Mouse (Mus musculus) left cerebral cortex, postnatal 14 days (tissue): Measurements from ENCODE around the gene Tnp1. TPM values are rescaled to one million over a fixed set of nuclear protein-coding genes. Genes with fewer than 3 reads are reported as not detected.

Experiments
- DNase-seq, 2 experiments: peaks; one replicate each; pipeline ENCODE4 v3.0.0; 2021 to 2022; ENCODE audit warnings: low spot score in 2 of 2, mixed read lengths in 1 of 2
- intact Hi-C: fragments of 180-260 bp; cut with DNase I; formaldehyde crosslinking; loops from one replicate; pipeline ENCODE4 v1.15.1; 2025
- long read RNA-seq, 2 experiments: library from polyadenylated mRNA; stranded (forward); transcript quantifications; one replicate each; pipeline ENCODE4 v2.0.0; 2021
- total RNA-seq, 2 experiments: library from RNA; stranded (reverse); gene quantifications; 2 replicates each; pipeline ENCODE4 v1.2.3; 2021

Gene Tnp1
- not detected for total RNA-seq
- long read RNA-seq, experiment 1, result 0 reads
- long read RNA-seq, experiment 2, result 0 reads

- no peak for DNase-seq
- intact Hi-C loops, result no loop called here
Measured at GRCm38 (mm10) chr1:73015731-73016130, at the start of gene Tnp1. TSS of gene Tnp1 (minus strand) at chr1:73015909.

GRCm38 (mm10) chr1:73064336-73064735 is 48.6 kb upstream of the Tnp1 start:
- DNase-seq, result peak; percentile 22 to 60
- intact Hi-C loops, result no loop called here

- intact Hi-C loops, result no loop called here
- no peak for DNase-seq
Measured at GRCm38 (mm10) chr1:73061491-73062233, 46.0 kb upstream of the Tnp1 start.

GRCm38 (mm10) chr1:73060271-73060670 is 44.6 kb upstream of the Tnp1 start:
- intact Hi-C loops, result no loop called here
- DNase-seq, result no peak

GRCm38 (mm10) chr1:73056266-73057001 is 40.7 kb upstream of the Tnp1 start:
- intact Hi-C loops, result no loop called here
- no peak for DNase-seq

GRCm38 (mm10) chr1:73055820-73056219 is 40.1 kb upstream of the Tnp1 start:
- intact Hi-C loops, result no loop called here
- no peak for DNase-seq

- intact Hi-C loops, result no loop called here
- DNase-seq, result no peak
Measured at GRCm38 (mm10) chr1:73055206-73055605, 39.5 kb upstream of the Tnp1 start.

GRCm38 (mm10) chr1:73053545-73054326 is 38.0 kb upstream of the Tnp1 start:
- DNase-seq, result no peak
- intact Hi-C loops, result no loop called here

GRCm38 (mm10) chr1:73046896-73047672 is 31.4 kb upstream of the Tnp1 start:
- intact Hi-C loops, result no loop called here

GRCm38 (mm10) chr1:73045948-73046685 is 30.4 kb upstream of the Tnp1 start:
- intact Hi-C loops, result no loop called here
- no peak for DNase-seq

More at GRCm38 (mm10) chr1:73046896-73047672, 31.4 kb upstream of the Tnp1 start:
- no peak for DNase-seq

GRCm38 (mm10) chr1:73043671-73044070 is 28.0 kb upstream of the Tnp1 start:
- DNase-seq, result no peak
- intact Hi-C loops, result no loop called here

GRCm38 (mm10) chr1:73040691-73041425 is 25.1 kb upstream of the Tnp1 start:
- intact Hi-C loops, result no loop called here
- no peak for DNase-seq

GRCm38 (mm10) chr1:73038532-73038931 is 22.8 kb upstream of the Tnp1 start:
- intact Hi-C loops, result no loop called here
- DNase-seq, result no peak

- intact Hi-C loops, result no loop called here
- no peak for DNase-seq
Measured at GRCm38 (mm10) chr1:73036536-73036935, 20.8 kb upstream of the Tnp1 start.

GRCm38 (mm10) chr1:73035726-73036125 is 20.0 kb upstream of the Tnp1 start:
- no peak for DNase-seq
- intact Hi-C loops, result no loop called here

- no peak for DNase-seq
Measured at GRCm38 (mm10) chr1:73032491-73032890, 16.8 kb upstream of the Tnp1 start.

GRCm38 (mm10) chr1:73028741-73029140 is 13.0 kb upstream of the Tnp1 start:
- no peak for DNase-seq
- intact Hi-C loops, result no loop called here

More at GRCm38 (mm10) chr1:73032491-73032890, 16.8 kb upstream of the Tnp1 start:
- intact Hi-C loops, result no loop called here

GRCm38 (mm10) chr1:73027381-73027780 is 11.7 kb upstream of the Tnp1 start:
- intact Hi-C loops, result no loop called here
- no peak for DNase-seq
